Mouse (Mus musculus) liver, embryonic 14.5 days (tissue): ENCODE data around the gene Rtn4rl1.
"Not testable (repeated sequence)": the region's sequence is repeated elsewhere in the genome, so short reads cannot be mapped to it uniquely, and the experiment has no call there.

Experiments used
- CTCF ChIP-seq: IDR thresholded peaks from 2 replicates; pipeline ENCODE4 v1.5.1; 2016; ENCODE audit warnings: antibody characterized with exemption, low read depth, control low read depth
- EP300 ChIP-seq: IDR thresholded peaks from 2 replicates; pipeline ENCODE4 v1.6.1; 2016; ENCODE audit warnings: antibody characterized with exemption, low read depth

DNA sequence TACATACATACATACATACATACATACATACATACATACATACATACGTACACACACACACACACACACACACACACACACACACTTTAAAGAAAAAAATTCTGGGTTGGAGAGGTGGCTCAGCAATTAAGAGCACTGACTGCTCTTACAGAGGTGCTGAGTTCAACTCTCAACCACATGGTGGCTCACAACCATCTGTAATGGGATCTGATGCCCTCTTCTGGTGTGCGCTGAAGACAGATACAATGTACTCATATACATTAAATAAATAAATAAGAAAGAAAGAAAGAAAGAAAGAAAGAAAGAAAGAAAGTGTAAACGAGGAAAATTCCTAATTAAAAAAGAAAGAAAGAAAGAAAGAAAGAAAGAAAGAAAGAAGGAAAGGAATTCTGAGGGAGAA lies 90.2 kb downstream of the Rtn4rl1 start:
- TF ChIP-seq EP300: not testable (repeated sequence)
- TF ChIP-seq CTCF: peak; percentile 33
